Mouse (Mus musculus): Measurements from ENCODE around the gene Polr2a.
A peak's percentile ranks its signal among the peaks of the same experiment; 100 is the strongest.

Gene Polr2a

GRCm38 (mm10) chr11:69758478-69758970, at the start of gene Polr2a:
Gene Polr2a (minus strand): TSS chr11:69758637.
- DNase-seq (ENCODE audit: low spot score): peak; percentile 99

- no peak for DNase-seq (ENCODE audit: low spot score)
These were observed 49.2 kb upstream of the Polr2a start for GRCm38 (mm10) chr11:69807641-69808040.

DNA sequence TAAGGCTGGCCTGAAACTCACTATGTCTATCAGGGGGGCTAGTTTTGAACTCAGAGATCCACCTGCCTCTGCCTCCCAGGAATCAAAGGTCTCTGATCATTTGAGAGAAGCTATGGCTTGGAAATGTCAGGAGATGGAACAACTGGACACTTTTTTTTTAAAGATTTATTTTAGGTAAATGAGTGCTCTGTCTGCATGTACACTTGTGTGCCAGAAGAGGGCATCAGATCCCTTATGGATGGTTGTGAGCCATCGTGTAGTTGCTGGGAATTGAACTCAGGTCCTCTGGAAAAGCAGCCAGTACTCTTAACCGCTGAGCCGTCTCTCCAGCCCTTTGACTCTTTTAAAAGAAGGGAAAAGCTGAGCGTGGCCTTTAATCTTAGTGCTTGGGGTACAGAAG, 47.9 kb upstream of the Polr2a start:
- no peak for DNase-seq (ENCODE audit: low spot score)

DNA sequence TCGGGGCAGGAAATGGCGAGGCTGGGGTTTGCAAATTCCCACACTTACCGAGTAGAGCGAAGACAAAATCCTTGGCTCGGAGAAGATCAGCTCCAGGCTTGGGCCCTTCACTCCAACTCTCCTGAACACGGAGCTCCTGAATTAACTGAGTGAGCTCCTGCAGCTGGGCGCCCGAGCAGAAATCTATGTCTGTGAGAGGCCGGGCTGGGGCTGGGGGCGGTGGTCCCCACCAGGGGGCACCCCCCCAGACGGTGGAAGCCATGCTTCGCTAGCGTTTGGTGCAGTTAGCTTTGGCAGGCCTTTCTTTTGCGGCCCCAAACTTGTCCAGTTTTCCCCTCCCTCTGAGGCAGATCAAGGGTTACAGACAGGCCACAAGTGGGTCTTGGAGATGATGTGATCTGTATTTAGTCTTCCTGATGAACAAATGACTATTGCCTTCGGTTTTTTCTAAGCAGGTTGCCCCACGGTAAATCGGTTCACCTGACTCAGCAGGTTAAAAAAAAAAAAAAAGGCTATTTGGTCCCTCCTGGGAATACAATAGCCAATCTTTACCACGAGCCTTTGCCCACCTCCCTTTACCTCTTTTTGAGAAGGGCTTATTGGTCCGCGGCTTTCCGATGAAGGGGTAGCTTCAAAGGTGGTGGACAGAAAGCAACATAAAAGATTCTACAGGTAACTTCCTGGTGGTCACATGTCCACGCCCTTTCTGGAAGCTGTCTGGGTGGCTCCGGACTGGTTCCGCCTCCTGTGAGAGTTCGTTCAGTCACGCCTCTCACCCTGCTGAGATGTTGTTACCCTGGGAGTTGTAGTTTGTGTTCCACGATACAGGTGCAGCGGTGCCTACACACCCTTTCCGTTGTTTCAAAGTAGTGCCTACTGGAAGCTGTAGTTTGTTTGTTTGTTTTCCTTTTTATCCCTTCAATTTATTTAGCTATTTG, 46.8 kb upstream of the Polr2a start, which contains the start of gene Tmem102:
TSS of gene Tmem102 (minus strand) at position 653 of the 938 bp plus-strand sequence.
- DNase-seq (ENCODE audit: low spot score): no peak

GRCm38 (mm10) chr11:69804652-69804940, 46.2 kb upstream of the Polr2a start:
- no peak for DNase-seq (ENCODE audit: low spot score)

DNA sequence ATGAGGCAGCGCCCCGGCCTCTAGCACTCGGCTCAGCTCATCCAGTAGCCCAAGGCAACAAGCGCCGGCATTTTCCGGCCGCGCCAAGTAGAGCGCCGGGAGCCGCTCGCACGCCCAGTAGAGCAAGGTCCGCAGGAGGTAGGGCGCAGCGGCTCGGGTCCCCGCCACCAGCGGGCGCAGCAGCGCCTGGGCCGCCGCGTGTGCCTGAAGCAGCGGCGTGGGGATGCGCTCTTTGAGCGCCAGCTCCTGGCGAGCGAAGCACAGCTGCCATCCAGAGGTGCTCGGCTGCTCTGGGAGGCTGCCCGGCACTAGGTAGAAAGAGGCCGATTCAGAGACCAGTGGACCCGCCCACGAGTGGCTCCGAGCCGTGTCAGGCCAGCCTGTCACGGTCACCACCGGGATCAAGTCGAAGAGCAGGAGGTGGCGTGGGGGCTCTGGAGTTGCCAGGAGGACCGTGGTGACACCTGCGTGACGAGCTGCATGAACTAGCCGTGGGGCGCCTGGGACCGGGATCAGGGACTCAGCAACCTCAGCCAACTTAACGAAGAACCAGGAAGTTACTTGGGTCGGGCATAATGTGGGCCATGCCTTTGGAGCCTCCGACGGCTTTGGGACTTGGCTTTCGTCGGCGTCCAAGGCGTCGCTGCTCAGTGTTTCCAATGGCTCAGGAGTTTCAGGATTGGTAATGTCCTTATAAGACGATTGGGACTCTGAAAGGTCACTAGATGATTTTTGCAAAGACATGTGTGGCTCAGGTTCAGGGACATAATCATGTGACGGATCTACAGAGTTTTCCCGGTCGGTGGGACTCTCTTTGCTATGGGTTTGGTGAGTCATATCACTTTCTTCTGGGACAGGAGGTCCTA, 45.6 kb upstream of the Polr2a start:
- DNase-seq (ENCODE audit: low spot score): peak; percentile 80

DNA sequence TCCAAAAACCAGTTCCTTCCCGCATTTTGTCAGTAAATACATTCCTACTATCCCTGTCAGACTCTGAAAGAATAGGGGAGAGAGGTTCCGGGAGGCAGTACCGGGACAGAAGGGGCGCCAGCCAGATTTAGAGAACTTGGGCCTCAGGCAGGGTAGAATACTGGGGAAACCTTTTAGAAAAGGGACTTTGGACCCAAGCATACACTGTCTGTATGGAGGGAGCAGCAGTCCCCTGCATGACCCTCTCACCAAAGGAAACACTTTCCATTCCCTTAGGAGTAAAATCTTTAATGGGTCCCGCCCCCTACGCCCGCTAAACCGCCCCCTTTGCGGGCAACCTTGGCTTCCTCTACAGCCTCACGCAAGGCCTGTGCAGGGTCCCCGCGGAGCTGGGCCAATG, 44.9 kb upstream of the Polr2a start:
- no peak for DNase-seq (ENCODE audit: low spot score)

DNA sequence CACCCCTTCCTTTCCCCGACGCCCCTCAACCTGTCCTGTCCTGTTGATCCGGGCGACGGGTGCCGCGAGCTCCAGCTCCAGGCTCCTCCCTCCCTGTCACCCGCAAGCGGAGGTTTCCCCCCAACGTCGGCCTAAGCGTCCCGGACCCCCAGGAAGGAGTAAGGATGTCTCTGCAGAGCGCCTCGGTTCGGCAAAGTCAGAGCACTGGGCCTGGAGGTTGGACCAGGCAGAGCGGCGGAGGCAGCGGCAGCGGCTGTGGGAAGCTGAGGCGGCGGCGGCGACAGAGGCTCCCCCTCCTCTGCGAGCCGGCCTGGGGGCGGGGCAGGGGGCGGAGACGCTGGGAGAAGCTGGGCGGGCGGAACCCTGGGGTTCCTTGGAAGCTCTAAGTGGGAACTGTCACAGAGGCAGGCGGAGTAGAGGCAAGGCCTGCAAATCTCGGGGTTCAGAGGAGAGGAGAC, 44.2 kb upstream of the Polr2a start:
- DNase-seq (ENCODE audit: low spot score): peak; percentile 77

DNA sequence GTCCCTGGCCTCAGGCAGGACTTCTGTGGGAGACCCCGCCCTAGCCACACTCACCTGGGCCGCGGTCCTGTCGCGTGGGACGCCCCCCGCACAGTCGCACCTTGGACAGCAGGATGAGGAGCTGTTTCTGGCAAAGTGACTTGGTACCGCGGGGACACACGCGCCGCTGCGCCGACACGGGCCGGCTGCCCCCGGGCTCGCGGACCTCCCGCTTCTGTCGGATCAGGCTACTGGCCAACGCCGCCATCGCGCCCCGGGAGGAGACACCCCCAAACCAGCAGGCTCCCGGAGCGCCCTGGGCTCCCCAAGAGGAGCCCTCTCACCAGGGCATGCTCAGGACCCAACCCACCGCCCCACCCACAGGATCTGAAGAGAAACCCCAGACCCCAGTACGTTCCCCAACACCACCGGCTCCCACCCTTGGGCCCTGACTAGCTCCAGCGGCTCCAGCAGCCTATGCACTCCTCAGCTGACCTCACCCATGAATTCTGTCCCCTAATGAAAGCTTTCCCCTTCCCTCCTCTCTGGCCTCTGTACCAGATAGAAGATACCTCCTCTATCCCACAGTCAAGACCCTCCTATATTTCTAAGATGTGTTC, 43.0 kb upstream of the Polr2a start, which contains the start of gene Fgf11:
TSS of gene Fgf11 (minus strand) at position 479 of the 599 bp plus-strand sequence.
- DNase-seq (ENCODE audit: low spot score): no peak

DNA sequence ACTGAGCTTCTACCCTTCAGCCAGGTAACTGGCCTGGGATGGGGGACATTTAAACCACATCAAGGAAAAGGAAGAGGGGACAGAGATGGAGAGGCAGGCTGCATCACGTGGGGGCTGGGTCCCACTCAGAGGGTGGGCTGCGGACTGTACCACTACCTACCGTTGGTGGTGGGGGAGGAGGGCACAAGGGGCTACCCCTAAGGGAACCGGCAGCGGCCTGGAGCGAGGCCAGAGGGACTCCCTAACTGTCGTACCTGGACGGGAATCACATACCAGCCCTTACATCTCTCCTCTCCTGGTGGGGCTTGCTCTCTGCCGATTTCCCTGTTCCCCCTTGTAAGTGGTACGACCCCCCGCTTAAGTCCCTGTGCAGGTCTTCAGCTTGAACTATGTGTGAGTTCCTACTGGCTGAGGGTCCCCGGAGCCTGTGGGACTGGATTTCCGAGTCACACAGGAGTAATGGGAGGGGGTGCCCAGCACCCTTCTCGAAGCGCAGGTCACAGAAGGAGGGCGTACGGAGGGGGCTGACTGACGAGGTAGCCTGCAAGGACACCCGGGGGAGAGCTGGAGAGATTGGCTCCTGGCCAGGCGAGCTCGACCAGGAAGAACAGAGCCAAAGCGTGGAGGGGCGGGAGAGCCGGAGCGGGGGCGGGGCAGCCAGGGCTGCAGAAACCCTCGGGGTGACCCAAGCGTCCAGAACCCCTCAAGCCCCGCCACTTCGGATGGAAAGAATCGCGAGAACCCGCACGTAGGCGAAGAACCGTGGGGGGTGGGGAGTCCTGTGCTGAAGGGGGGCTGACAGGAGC, 42.2 kb upstream of the Polr2a start:
- DNase-seq (ENCODE audit: low spot score): peak; percentile 84

- no peak for DNase-seq (ENCODE audit: low spot score)
These were observed 41.6 kb upstream of the Polr2a start for GRCm38 (mm10) chr11:69800138-69800391.

GRCm38 (mm10) chr11:69799394-69800137, 41.1 kb upstream of the Polr2a start:
- DNase-seq (ENCODE audit: low spot score): peak; percentile 67

DNA sequence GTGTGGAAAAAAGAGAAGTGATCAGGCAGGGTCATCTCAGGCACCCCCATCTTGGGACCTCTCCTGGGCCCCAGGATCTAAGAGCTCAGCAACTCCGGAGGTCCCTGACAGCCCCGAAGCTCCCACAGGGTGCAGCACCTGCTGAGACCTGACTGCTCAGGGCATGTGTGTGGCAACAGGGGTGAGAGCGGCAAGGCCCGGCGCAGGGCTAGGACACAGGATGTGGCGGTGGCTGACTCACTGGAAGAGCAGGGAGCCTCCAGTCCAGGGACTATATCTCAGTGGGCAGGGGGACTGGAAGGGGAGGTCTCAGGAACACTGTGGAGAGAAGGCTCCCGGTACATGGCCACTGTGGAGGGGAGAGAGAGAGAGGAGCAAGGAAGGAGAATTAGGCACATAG, 39.5 kb upstream of the Polr2a start:
- DNase-seq (ENCODE audit: low spot score): no peak

- DNase-seq (ENCODE audit: low spot score): peak; percentile 24
These were observed 37.6 kb upstream of the Polr2a start for GRCm38 (mm10) chr11:69795983-69796435.

DNA sequence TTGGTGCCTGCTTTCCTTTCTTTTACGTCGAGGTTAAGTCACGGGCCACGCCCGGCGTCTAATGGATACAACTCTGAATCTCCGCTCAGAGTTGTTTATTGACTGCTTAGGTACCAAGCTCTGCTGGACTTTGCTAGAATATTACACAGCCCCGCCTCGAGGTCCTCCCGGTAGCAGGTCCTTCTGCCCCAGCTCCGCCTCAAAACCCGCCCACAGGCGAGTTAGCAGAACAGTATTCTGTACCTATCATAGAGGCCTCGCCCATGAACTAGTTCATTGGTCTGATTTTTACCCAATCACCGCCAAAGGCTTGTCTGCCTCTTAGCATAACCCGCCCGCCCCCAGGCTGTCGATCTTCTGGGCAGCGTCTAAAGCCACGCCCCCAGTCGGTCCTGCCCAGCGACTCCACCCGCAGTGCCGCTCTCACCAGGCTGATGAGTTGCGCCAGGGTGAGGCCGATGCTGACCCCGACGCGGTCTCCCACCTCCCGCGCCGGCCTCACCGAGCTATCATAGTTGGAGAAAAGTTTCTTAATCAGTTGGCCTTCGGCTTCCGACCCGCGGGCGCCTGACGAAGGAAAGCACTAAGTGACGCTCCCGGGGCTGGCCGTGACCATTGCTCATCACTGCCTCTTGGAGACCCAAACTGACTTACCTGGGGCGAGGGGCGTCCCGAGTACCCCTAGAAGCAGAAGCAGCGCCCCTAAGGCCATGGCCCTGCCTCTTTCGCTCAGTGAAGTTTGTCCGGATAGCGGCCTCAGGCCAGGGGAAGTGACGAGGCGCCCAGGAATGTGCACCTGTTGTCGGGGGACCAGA, 36.9 kb upstream of the Polr2a start, which contains the start of gene Chrnb1:
TSS of gene Chrnb1 (minus strand) at position 776 of the 815 bp plus-strand sequence.
- peak; percentile 99 for DNase-seq (ENCODE audit: low spot score)

DNA sequence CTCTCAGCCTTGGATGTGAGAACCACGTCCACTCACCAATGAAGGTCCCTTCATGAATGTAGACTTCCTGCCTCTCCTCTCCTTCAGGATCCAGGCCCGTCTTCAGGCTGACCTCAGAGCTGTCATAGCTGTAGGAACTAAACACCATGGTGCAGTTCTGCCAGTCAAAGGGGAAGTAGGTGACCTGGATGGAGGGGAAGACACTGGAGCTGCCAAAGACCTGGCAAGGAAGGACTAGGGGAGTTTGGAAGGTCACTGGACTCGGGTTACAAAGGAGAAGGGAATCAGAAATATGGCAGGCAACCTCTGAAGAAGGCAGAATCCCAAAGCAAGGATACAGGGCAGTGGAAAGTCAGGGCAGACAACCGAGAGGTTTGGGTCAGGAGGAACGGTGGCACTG, 35.0 kb upstream of the Polr2a start:
- DNase-seq (ENCODE audit: low spot score): no peak

GRCm38 (mm10) chr11:69791420-69791819, 33.0 kb upstream of the Polr2a start:
- no peak for DNase-seq (ENCODE audit: low spot score)

DNA sequence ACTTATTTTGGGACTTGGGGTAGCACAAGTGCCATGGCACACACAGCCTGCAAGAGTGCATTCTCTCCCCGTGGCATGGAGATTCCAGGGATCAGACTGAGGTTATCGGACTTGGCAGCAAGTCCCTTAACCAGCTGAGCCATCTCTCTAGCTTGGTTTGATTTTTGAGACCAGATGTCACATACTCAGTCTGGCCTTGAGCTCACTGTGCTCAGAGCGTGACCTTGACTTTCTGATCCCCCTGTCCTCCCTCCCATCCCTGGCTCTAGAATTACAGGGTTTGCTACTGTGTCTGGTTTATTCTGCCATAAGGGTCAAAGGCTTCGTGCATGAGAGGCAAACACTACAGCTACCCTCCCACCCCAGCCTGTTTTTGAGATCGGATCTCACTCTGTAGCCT, 31.0 kb upstream of the Polr2a start:
- no peak for DNase-seq (ENCODE audit: low spot score)

DNA sequence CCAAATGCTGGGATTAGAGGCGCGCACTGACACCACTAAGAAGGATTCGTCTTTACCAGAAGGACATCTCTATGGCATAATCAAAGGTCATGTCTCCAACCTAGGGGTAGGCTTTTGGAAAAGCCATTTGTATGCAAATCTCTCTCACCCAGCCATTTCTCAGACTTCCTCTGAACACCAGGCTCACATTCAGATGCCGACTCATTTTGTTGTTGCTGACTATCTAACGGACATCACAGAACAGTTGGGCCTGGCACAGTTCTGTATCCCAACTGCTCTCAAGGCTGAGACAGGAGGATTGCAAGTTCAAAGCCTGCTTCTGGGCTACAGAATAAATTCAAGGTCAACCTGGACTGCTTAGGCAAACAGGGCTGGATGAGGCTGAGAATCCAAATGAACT, 28.9 kb upstream of the Polr2a start:
- no peak for DNase-seq (ENCODE audit: low spot score)

- DNase-seq (ENCODE audit: low spot score): no peak
These were observed 26.4 kb upstream of the Polr2a start for GRCm38 (mm10) chr11:69784793-69785272.

Data from retina, embryonic 14.5 days (tissue).